8 mouse cellular contexts compared by ENCODE assay signal in genomic region chr19:29647651-29648549, GRCm38 (mm10). TPM values are rescaled to one million over a fixed set of nuclear protein-coding genes. Genes with fewer than 3 reads are reported as not detected.
DNase-seq lines count a peak whose midpoint lies in the region; ATAC-seq lines count a peak whose summit lies in the region.

Gene Ermp1, minus strand, starts transcription at chr19:29648415.

- H3K4me1 ChIP-seq in megakaryocyte, embryonic 14.5 days: peaks cover 15% of the 10 kb centered on the region

- peak; percentile 98 for ATAC-seq in common myeloid progenitor, adult 5-6 weeks (replicated peaks; ENCODE audit: low read depth, poor library complexity, severe bottlenecking)

- peak within 1 kb of the TSS; percentile 99 for H3K4me3 ChIP-seq in megakaryocyte, embryonic 14.5 days (replicated peaks)

- peak; percentile 95 for DNase-seq in ZHBTc4 (ENCODE audit: low read depth, low spot score)
- DNase-seq in gastrocnemius, adult 8-10 months (ENCODE audit: low spot score in 2 of 2): peak; percentile 88 to 90
- DNase-seq in hindlimb bud, embryonic 11.5 days (ENCODE audit: extremely low spot score, low read depth, low spot score): peak; percentile 70
- peak; percentile 91 to 99 for DNase-seq in left cerebral cortex, adult 8-10 months (ENCODE audit: low spot score in 2 of 2)
- DNase-seq in right cerebral cortex, postnatal 10 days (ENCODE audit: low spot score in 2 of 2): peak; percentile 95 to 97
- peak; percentile 97 for DNase-seq in urinary bladder, postnatal 25 days (ENCODE audit: low spot score)

- H3K9me3 ChIP-seq in megakaryocyte, embryonic 14.5 days: peaks cover 23% of the 10 kb centered on the region

- peaks cover 9% of the 10 kb centered on the region for H3K27me3 ChIP-seq in megakaryocyte, embryonic 14.5 days (replicated peaks)

- H3K36me3 ChIP-seq in megakaryocyte, embryonic 14.5 days (replicated peaks; ENCODE audit: low read length): peaks cover 16% of the 10 kb centered on the region

RNA-seq across cellular contexts. Expression of gene Ermp1, which starts in this region (rescaled TPM):
- total RNA-seq in common myeloid progenitor, adult 5-6 weeks (2017): 41.8 and 45.8 TPM in 2 replicates
- total RNA-seq in gastrocnemius, adult 8-10 months (2022): 10 to 100 TPM in 1 of 4 experiments, 1 to 10 TPM in 3; 6.9 to 10.4 (median 8.1) TPM
- 10 to 100 TPM; 37.0 to 41.9 (median 40.1) TPM for total RNA-seq in left cerebral cortex, adult 8-10 months (2022)
- polyA plus RNA-seq in megakaryocyte, embryonic 14.5 days (2012; ENCODE audit: insufficient read depth, low replicate concordance): 0.92 and 1.5 TPM in 2 replicates

Comparison
In these comparisons a context has a peak if more than half of its experiments do, and no peak if none do; other contexts are left out.
1. Peak in every context shown above with its lines: DNase-seq, ATAC-seq and H3K4me3 ChIP-seq.